Mouse (Mus musculus) Patski (cell line): ENCODE results near the gene Rpl3. TPM values are rescaled to one million over a fixed set of nuclear protein-coding genes. Genes with fewer than 3 reads are reported as not detected.

ENCODE experiments used
- ATAC-seq: fragments of 100-300 bp; one replicate; pipeline ENCODE4 v1.8.0; 2021
- CTCF ChIA-PET: fragments of 350-600 bp; sonication (Branson Sonifier 250); formaldehyde crosslinking; loops from one replicate; lab custom pipeline; 2022; ENCODE audit warnings: inconsistent platforms; lab: Charles Lee
- POLR2A ChIA-PET: fragments of 350-600 bp; sonication (Branson Sonifier 250); formaldehyde crosslinking; loops from one replicate; lab custom pipeline; 2022; ENCODE audit warnings: antibody characterized with exemption, inconsistent platforms; lab: Charles Lee
- DNase-seq: peaks from one replicate; pipeline ENCODE4 v3.0.0-alpha.2; 2011; ENCODE audit warnings: low read depth, low spot score
- H3K27me3 ChIP-seq: fragments of 371-371 bp; one replicate; pipeline ENCODE4 v1.5.1; 2021
- CTCF ChIP-seq: fragments of 100-300 bp; IDR thresholded peaks from one replicate; pipeline ENCODE4 v1.5.1; 2021
- in situ Hi-C: fragments of 300-500 bp; cut with MboI; formaldehyde crosslinking; loops from 3 replicates; pipeline ENCODE4 v1.11.1; 2018; ENCODE audit warnings: low pct_unique_long_range_greater_than_20kb, mixed read lengths
- polyA plus RNA-seq: library from polyadenylated mRNA; unstranded; gene quantifications from one replicate; pipeline ENCODE4 v1.2.3, GENCODE M21; 2021

Rpl3 gene
- polyA plus RNA-seq, result 938 TPM

DNA sequence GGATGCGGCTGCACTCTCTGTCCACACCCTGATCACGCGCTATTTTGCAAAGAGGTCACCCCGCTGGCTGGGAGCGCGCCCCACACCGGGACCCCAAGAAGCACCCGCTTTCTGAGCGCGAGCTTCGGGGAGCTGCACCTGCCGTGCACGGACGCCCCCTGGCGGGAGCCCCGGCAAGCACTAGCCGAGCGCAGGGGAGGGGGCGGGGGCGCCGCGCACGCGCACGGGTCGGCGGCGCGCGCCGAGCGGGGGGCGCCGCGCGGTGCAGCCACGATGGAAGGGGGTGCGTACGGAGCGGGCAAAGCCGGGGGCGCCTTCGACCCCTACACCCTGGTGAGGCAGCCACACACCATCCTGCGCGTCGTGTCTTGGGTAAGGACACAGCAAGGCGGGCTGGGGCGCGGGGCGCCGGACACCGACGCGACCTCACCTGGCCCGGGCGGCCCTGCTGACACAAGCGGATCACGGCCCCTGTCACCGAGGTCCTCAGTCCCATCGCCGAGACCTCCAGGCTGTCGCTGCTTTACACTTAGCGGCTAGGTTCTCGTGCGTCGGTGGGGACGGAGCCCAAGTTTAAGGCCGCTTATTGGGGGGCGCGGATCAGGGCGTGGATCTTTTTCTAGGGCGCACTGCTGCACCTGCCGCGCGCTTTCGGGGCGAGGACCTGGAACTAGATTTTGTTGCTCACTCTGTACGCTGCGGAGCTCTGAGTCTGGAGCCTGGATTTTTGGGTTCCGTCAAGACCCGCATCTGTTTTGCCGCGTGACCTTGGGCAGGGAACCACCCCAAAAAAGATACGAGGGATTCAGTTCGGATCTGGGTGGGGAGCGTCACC, at the start of gene Rpl3, which contains the start of gene Syngr1:
Rpl3 (minus strand) TSS at position 748 of the 835 bp plus-strand sequence.
Syngr1 (plus strand) TSS at position 214 of the 835 bp plus-strand sequence.
- ChIA-PET POLR2A (interaction anchor here (1.7 kb wide), 1 partner anchor 43 kb away, joined by 4 read pairs; no protein-coding TSS in a partner anchor), CTCF (interaction anchor here (0.7 to 1.6 kb wide), 4 partner anchors 8 to 70 kb away, joined by 3 to 5 read pairs (median 4); no protein-coding TSS in a partner anchor)
- no peak for TF ChIP-seq CTCF
- ATAC-seq (peak; percentile 52), DNase-seq (no peak)
- H3K27me3 ChIP-seq, result no peaks in the 10 kb centered on the region
- in situ Hi-C loops, result no loop called here

DNA sequence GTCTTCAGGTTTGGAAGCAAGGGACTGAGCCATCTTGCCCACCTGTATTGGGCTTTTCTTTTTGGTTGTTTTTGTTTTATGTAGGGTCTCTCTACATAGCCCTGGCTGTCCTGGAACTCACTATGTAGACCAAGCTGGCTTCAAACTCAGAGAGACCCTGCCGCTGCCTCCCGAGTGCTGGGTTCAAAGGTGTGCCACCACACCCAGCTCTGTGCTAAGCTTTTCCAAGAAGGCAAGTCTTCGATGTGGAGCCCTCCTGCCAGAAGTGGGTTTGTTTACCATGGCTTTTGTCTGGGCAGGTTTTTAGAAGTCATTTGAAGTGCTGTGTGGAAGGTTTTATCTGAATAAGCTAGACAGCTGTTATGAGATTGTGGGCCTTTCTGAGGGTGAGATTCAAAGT, 49.2 kb upstream of the Rpl3 start:
- ChIA-PET CTCF (interaction anchor here (1.0 kb wide), 1 partner anchor 19 kb away, joined by 4 read pairs; no protein-coding TSS in a partner anchor), POLR2A (no interaction called here)
- H3K27me3 ChIP-seq, result no peaks in the 10 kb centered on the region
- in situ Hi-C loops, result no loop called here
- no peak for ATAC-seq
- no peak for DNase-seq
- no peak for TF ChIP-seq CTCF

DNA sequence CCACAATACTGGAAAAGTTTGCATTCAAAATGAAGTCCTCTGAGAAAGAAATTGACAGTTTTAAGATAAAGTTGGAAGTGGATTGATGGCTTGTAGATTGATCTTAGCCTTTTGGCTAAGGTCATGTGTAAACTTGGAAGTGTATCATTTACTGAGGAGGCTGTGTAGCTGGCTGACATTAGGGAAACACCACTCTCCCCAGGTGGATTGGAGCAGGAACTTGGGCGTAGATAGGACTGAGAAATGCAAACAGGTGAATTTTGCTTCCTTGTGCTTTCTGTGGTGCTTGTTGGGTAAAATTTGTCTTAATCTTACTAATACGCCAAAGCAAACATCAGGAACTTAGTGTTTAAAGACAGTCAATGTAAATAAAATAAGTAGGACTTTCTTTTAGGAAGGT, 48.6 kb upstream of the Rpl3 start:
- ChIA-PET POLR2A (no interaction called here), CTCF (interaction anchor here (0.8 to 1.0 kb wide), 2 partner anchors 20 to 142 kb away, joined by 3 to 4 read pairs; no protein-coding TSS in a partner anchor)
- ATAC-seq, result no peak
- no peak for DNase-seq
- in situ Hi-C loops, result no loop called here
- no peak for TF ChIP-seq CTCF
- no peaks in the 10 kb centered on the region for H3K27me3 ChIP-seq

GRCm38 (mm10) chr15:80137945-80138791, 46.5 kb upstream of the Rpl3 start:
- in situ Hi-C loops, result no loop called here
- DNase-seq (peak; percentile 46), ATAC-seq (no peak)
- ChIA-PET CTCF (interaction anchor here (0.8 to 1.2 kb wide), 3 partner anchors 8 to 13 kb away, joined by 3 to 4 read pairs (median 3); no protein-coding TSS in a partner anchor), POLR2A (interaction anchor here (0.6 to 1.2 kb wide), 3 partner anchors 21 to 1148 kb away, joined by 3 read pairs; no protein-coding TSS in a partner anchor)
- TF ChIP-seq CTCF, result peak; percentile 59
- no peaks in the 10 kb centered on the region for H3K27me3 ChIP-seq

- in situ Hi-C loops, result no loop called here
These were observed 45.0 kb upstream of the Rpl3 start for GRCm38 (mm10) chr15:80136645-80137044.

GRCm38 (mm10) chr15:80135499-80135898, 43.8 kb upstream of the Rpl3 start:
- ATAC-seq (no peak), DNase-seq (no peak)
- in situ Hi-C loops, result no loop called here
- TF ChIP-seq CTCF, result no peak
- no peaks in the 10 kb centered on the region for H3K27me3 ChIP-seq
- CTCF ChIA-PET, result interaction anchor here (1.1 to 1.5 kb wide), 3 partner anchors 59 to 125 kb away, joined by 3 to 5 read pairs (median 3); no protein-coding TSS in a partner anchor
- POLR2A ChIA-PET, result no interaction called here

More at GRCm38 (mm10) chr15:80136645-80137044, 45.0 kb upstream of the Rpl3 start:
- POLR2A ChIA-PET, result no interaction called here
- H3K27me3 ChIP-seq, result no peaks in the 10 kb centered on the region
- DNase-seq (no peak), ATAC-seq (no peak)
- CTCF ChIA-PET, result interaction anchor here (1.1 to 1.5 kb wide), 2 partner anchors 60 to 83 kb away, joined by 3 to 5 read pairs; no protein-coding TSS in a partner anchor
- no peak for TF ChIP-seq CTCF

- ATAC-seq, result no peak
- TF ChIP-seq CTCF, result no peak
- CTCF ChIA-PET, result no interaction called here
- DNase-seq, result no peak
- POLR2A ChIA-PET, result interaction anchor here (1.6 kb wide), 1 partner anchor 43 kb away, joined by 4 read pairs; the partner anchor contains the start of genes Rpl3 and Syngr1
- no peaks in the 10 kb centered on the region for H3K27me3 ChIP-seq
- in situ Hi-C loops, result loop anchor here (5.0 kb wide), 1 partner anchor 37 kb away; no protein-coding TSS in a partner anchor
These were observed 42.8 kb upstream of the Rpl3 start for GRCm38 (mm10) chr15:80134450-80134847.

- TF ChIP-seq CTCF, result no peak
- DNase-seq, result no peak
These were observed 42.2 kb upstream of the Rpl3 start for GRCm38 (mm10) chr15:80133682-80134449.

More at GRCm38 (mm10) chr15:80133682-80134449, 42.2 kb upstream of the Rpl3 start:
- CTCF ChIA-PET, result interaction anchor here (0.6 to 1.3 kb wide), 4 partner anchors 9 to 52 kb away, joined by 3 to 5 read pairs (median 3); no protein-coding TSS in a partner anchor
- H3K27me3 ChIP-seq, result no peaks in the 10 kb centered on the region
- in situ Hi-C loops, result loop anchor here (5.0 kb wide), 1 partner anchor 37 kb away; no protein-coding TSS in a partner anchor
- ATAC-seq, result no peak
- POLR2A ChIA-PET, result interaction anchor here (0.9 to 1.6 kb wide), 4 partner anchors 26 to 52 kb away, joined by 3 to 4 read pairs (median 4); partner anchors contain the start of genes Rpl3 and Syngr1
